Mouse (Mus musculus) ES-E14 (cell line): ENCODE measurements at regions not wholly inside any gene's neighbourhood (a gene's known extent, or its start where the extent isn't known, plus 50 kb on each side); places are given as distances from the start of the nearest gene placed in this dataset.
A peak's percentile ranks its signal among the peaks of the same experiment; 100 is the strongest.

ENCODE experiments used
- DNase-seq: peaks from one replicate; pipeline ENCODE4 v3.0.0-alpha.2; 2013; ENCODE audit warnings: low read depth, low spot score
- H3K27ac ChIP-seq: 2 replicates; pipeline ENCODE4 v1.5.1; 2012; ENCODE audit warnings: low read depth, mild to moderate bottlenecking, low read length, moderate library complexity, mixed read lengths; ENCODE audit not compliant: poor library complexity, insufficient read depth, severe bottlenecking
- H3K36me3 ChIP-seq: 2 replicates; pipeline ENCODE4 v1.6.1; 2012; ENCODE audit warnings: mild to moderate bottlenecking, low read length, moderate library complexity, mixed read lengths; ENCODE audit not compliant: control insufficient read depth, poor library complexity, insufficient read depth, severe bottlenecking
- H3K4me1 ChIP-seq, 2 experiments: fragments of 150-350 bp in 1 of 2; sonication (generic) in 1 of 2; 2 replicates each; pipeline ENCODE4 v1.6.1; 2012; ENCODE audit warnings: low read length in 2 of 2, mild to moderate bottlenecking in 1 of 2, mixed read lengths in 1 of 2; ENCODE audit not compliant: control insufficient read depth in 2 of 2, insufficient read depth in 2 of 2, poor library complexity in 1 of 2
- H3K4me3 ChIP-seq, 2 experiments: fragments of 150-350 bp in 1 of 2; sonication (generic) in 1 of 2; 2 replicates each; pipeline ENCODE4 v1.5.1; 2012; ENCODE audit warnings: low read length in 2 of 2, low read depth in 1 of 2, mild to moderate bottlenecking in 1 of 2, mixed read lengths in 1 of 2; ENCODE audit not compliant: insufficient read depth in 1 of 2, poor library complexity in 1 of 2, severe bottlenecking in 1 of 2
- H3K9ac ChIP-seq: 2 replicates; pipeline ENCODE4 v1.6.1; 2012; ENCODE audit warnings: low read depth, mild to moderate bottlenecking, low read length, mixed read lengths; ENCODE audit not compliant: poor library complexity, insufficient read depth, severe bottlenecking
- H3K9me3 ChIP-seq: fragments of 150-350 bp; sonication (generic); 2 replicates; pipeline ENCODE4 v1.6.1; 2012; ENCODE audit warnings: low read depth, mild to moderate bottlenecking, low read length; ENCODE audit not compliant: control insufficient read depth, insufficient read depth
- CHD2 ChIP-seq: IDR thresholded peaks from 2 replicates; pipeline ENCODE4 v1.6.1; 2014; ENCODE audit warnings: mild to moderate bottlenecking, low read depth, low read length, inconsistent platforms
- HCFC1 ChIP-seq: IDR thresholded peaks from 2 replicates; pipeline ENCODE4 v1.6.1; 2012; ENCODE audit warnings: low read length, inconsistent platforms, borderline replicate concordance; ENCODE audit not compliant: insufficient read depth
- MAFK ChIP-seq: IDR thresholded peaks from 2 replicates; pipeline ENCODE4 v1.6.1; 2014; ENCODE audit warnings: mild to moderate bottlenecking, low read depth, low read length, inconsistent platforms; ENCODE audit not compliant: insufficient read depth
- in situ Hi-C, 2 experiments: fragments of 600-800 bp; cut with MboI; formaldehyde crosslinking; loops; one replicate each; pipeline ENCODE4 v1.15.1; 2025; ENCODE audit warnings: low sequenced_read_pairs in 2 of 2, inconsistent platforms in 1 of 2; ENCODE audit not compliant: unreplicated experiment in 2 of 2

GRCm38 (mm10) chr7:76177420-76177819 lies 52.3 kb upstream of the Agbl1 start:
- DNase-seq, result no peak
- TF ChIP-seq MAFK, result peak; percentile 82
- no peak for TF ChIP-seq CHD2
- no peak for TF ChIP-seq HCFC1
- Histone ChIP-seq H3K4me3 (no peak overlapping the region), H3K36me3 (no peaks in the 10 kb centered on the region), H3K9me3 (no peaks in the 10 kb centered on the region), H3K4me1 (no peaks in the 10 kb centered on the region), H3K27ac (no peak overlapping the region), H3K9ac (no peak overlapping the region)
- in situ Hi-C loops, result no loop called here
